Mouse (Mus musculus) NIH3T3 (cell line): ENCODE measurements around the gene Vcl.

Source experiments
- DNase-seq: peaks from one replicate; pipeline ENCODE4 v3.0.0-alpha.2; 2012; ENCODE audit warnings: low read depth

Vcl gene

DNA sequence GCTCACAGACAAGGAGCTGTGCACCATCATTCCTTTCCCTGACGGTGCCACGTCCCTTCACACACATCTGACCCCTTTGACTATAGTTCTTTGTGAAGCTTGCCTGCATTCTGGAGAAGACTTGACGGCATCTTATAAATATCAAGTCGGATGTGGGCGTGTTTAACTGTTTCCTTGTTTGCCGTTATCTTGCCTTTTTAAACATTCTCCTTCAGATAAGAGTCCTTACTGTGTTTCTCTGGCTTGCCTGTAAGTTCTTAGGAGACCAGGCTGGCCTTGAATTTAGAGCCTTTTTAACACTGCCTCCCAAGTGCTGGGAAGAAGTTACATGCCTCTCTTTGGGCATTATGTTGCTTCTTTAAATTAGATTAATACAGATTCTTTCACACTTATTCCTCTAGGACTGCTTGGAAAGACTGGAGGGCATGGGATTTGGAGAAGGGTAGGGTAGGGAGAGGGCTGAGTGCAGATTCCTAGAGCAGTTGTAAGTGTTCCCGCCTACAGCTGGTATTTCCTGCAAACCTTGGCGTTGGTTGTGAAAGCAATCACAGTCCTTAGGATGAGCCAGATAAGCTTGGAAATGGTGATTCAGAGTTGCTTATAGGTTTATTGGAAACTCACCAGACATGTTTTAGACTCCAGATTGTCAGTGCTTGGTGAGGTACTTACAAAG is 136.4 kb downstream of the Vcl start:
- DNase-seq, result peak; percentile 70

DNA sequence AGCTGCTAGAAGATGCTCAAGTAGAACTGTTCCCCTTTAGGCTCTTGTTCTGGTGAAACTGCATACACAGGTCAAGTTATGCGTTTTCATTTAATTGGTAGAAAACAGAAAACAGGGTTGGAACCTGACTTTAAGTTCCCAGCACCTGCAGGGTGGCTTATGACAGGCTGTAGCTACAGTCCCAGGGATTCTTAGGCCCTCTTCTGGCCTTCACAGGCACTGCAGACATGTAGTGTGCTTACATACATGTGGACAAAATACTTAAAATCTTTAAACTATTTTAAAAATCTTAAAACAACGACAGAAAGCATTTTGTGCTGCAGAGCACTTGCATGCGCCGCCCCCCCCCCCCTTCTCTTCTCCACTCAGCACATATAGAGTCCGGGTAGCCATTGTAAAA is 140.4 kb downstream of the Vcl start:
- DNase-seq, result no peak

DNA sequence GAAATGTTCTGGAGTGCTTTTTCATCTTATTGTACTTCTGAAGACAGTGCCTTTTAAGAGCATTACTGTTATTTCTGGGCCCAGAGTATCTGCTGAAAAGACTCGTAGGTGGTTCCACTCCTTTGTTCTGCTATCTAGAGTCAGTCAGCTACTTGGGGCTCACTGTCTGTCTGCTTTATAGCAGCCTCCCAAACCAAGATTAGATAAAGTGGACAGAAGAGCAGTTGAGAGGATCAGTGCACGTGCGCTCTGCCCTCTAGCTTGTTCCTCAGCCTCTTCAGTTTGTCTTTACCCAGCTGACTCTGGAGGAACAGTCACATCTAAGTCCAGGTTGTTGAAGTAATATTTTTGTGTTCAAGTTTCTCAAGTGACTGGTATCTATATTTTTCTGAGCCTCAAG is 144.8 kb downstream of the Vcl start:
- no peak for DNase-seq

DNA sequence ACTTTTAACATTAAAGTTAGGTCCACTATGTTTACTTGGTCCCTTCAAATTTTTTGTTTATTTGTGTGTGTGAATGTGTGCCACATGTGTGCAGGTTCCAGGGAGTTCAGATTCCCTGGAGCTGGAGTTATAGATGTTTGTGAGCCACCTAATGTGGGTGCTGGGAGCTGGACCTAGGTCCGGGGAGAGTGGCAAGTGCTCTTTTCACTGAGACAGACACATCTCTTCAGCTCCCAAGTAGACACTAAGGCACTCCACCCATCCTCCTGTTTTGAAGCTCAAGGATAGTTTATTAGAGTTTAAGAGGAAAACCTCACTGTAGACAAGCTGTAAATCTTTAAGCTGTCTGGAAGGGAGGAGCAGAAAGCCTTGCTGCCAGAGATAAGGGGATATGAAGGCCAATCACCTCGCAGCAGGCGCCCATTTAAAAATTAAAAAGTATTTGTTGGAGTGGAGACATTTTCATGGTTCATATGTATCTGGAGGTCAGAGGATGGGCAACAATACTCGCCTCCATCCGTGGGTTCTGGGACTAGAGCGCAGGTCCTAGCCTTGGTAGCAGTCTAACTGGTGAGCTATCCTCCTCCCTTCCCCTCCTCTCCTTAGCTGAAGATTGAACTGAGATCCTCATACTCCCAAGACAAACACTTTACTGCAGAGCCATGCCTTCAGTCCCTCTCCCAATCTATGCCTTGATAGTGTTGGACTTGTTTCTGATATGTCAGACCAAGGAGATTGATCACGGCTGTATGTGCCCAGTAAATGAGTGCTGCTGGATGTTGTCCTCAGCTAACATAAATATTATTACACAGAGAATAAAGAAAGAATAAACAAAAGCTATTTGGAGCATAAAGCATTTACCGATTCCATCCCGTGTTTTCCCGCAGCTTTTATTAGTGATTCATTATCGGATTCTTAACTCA is 145.5 kb downstream of the Vcl start:
- DNase-seq, result no peak

DNA sequence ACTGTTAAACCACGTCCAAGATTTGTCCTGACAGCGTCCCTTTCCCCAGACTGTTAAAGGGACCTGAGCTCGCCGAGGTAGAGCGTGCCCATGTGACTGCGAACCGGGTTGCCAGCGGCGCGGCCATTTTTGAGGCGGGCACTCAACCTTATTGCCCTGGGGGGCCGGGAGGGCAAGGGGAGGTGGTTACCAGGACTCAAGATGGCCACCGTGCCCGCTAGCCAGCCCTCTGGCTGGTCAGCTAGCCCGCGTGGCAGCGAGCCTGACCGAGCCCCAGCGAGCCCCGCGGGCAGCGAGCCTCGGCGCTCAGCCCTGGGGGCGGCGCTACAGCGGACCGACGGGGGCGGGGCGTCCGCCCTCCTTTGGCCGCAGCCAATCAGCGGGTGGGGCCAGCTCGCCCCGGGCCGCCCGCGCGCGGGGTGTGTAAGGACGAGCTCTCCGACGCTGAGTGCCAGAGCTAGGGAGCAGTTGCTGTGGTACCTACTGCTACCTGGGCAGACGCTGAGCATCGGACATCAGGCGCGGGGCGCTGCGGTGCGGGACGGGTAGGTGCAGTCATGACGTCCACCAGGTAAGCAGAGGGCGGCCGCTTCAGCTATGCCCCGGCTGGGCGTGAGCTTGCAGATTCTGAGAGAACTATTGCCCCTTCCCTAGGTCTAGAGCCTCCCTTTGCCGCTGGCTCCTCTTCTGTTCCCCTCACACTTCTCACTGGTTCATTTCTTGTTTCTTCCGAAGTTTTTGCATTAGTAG is 146.7 kb downstream of the Vcl start:
- DNase-seq, result peak; percentile 95

DNA sequence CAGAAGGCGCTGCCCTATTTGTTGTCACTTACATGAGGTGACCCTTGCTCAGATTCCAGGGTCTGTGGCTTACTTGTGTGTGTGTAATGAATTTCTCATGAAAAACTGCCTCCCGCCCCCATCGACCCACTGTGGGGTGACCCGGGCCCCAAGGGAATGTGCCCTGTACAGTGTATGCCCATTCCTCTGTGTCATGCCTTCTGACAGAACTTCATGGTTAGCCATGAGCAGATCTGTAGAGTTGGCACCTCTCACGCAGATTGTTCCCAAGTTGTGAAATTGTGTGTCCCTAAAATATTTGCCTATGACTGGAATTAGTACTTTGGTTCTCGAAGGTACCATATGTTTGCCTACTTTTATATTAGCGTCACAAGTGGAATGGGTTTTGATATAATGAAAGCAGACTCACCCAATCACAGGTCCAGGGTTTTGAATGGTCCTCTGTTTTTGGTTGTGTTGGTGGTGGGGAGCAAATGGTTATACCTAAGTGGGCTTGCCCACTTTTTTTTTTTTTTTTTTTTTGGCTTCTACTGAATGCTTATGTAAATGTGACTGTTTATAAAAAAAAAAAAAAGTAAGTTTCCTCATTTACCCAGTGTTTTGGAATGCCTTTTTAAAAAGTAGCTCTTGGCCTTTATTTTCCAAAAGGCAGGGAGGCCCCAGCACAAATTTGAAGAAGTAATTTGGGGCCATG is 147.4 kb downstream of the Vcl start:
- DNase-seq, result no peak

DNA sequence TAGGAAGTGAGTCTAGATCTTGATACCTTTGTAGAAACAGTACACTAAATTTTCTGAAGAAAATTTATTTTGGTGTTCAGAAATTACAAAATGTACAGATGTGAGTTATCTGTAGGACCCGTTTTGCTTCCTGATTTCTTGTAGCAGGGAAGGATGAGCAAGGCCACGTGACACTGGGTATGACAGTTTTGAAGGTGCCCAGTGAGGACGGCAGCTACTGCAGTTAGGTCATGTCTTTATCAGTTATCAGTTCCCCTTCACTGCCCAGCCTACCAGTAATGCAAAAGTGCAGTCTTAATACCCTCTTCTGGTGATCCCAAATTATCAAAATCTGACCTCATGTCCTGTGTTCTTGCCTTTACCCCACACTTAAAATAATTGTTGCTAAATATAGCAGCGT is 148.7 kb downstream of the Vcl start:
- no peak for DNase-seq

DNA sequence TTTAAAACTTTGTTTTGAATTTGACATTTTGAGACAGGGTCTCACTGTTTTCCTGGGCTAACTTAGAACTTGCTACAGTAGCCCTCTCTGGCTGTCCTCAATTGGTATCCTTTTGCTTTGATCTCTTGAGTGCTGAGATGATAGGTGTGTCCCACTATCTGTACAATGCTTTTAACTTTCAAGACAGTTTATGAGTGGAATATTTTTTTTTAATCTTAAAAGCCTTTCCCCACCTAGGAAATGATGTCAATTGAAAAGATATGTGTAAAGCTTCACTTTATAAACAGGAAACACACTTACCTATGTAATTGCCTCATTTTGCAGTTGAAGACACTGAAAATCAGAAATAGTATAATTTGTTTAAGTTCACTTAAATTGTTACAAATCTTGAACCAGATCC is 149.3 kb downstream of the Vcl start:
- DNase-seq, result no peak

DNA sequence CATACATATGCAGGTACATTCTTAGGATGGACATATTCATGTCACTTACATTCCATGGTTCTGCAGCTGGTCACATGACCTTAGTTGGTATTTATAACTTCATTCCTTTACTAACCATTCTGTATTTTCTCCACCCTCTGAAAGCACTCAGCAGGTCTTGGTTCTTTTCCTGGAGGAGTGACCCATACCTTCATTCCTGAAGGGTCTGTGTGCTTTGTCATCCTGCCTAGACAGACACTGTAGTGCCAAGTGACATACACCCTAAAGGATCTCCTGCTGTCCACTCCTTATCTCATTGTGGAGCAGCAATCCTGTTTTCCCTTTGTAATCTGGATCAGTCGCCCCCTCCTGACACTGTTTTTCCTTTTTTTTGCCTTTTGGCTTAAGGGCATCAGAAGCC is 153.6 kb downstream of the Vcl start:
- no peak for DNase-seq
